Mouse (Mus musculus): Measurements from ENCODE around the gene Smarcd3.

The Smarcd3 gene

GRCm38 (mm10) chr5:24635093-24635492 lies 10.9 kb upstream of the Smarcd3 start:
- CTCF ChIA-PET = interaction anchor here in 1 of 4 experiments (0.5 to 0.7 kb wide), 3 partner anchors 38 to 577 kb away, joined by 3 to 5 read pairs (median 3); no protein-coding TSS in a partner anchor
- POLR2A ChIA-PET = interaction anchor here in 1 of 4 experiments (2.7 kb wide), 1 partner anchor 12 kb away, joined by 9 read pairs; no protein-coding TSS in a partner anchor

GRCm38 (mm10) chr5:24629712-24630111 lies 5.5 kb upstream of the Smarcd3 start:
- ChIA-PET POLR2A (interaction anchor here in 1 of 4 experiments (0.6 kb wide), 1 partner anchor 60 kb away, joined by 3 read pairs; no protein-coding TSS in a partner anchor), CTCF (no interaction called here)

- ChIA-PET CTCF (interaction anchor here (0.6 to 1.2 kb wide), 6 partner anchors 11 to 398 kb away, joined by 3 to 6 read pairs (median 4); no protein-coding TSS in a partner anchor), POLR2A (interaction anchor here (0.6 to 1.4 kb wide), 14 partner anchors 8 to 173 kb away, joined by 3 to 6 read pairs (median 3); partner anchors contain the start of gene Abcf2 (in 2 of the 4))
Measured at GRCm38 (mm10) chr5:24624822-24625120, 560 bp upstream of the Smarcd3 start.

DNA sequence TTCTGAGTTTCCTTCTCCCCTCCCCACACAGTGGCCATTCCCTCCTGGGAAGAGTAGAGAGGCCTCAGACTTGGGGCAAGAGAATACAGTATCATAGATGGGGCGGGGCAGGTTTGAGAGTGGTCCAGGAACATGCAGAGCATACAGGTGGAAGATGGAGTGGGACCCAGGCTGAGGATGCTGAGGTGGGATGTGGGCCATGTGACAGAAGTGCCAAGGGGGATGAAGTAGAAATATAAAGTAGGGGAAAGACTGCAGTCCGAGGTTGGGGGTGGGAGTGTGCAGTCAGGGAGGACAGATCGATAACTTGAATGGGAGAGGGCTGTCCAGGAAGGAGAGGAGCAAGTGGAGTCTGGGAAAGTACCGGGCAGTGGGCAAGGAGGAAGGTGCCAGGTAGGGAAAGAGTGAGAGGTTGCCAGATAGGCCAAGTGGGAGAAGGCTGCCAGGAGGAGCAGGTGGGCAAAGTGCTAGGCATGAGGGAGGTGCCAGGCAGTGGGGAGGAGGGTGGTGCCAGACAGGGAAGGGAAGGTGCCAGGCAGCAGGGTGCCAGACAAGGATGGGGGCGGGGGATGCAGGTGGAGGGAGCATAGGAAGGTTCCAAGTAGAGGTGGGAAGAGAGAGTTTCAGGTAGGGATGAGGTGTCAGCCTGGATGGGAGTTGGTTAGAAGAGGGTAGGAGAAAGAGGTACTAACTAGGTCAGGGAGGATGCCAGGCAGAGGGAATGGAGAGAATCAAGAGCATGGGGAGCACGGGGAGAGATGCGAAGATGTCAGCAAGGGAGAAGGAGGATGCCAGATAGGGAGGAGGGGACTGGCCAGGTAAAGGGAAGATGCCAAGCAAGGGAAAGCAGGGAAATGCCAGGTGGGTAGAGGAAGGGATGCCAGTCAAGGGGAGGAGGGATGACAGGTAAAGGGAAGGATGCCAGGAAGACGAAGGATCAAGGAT lies 898 bp downstream of the Smarcd3 start:
- ChIA-PET CTCF (interaction anchor here in 2 of 4 experiments (0.6 to 1.0 kb wide), 2 partner anchors 13 to 62 kb away, joined by 3 to 6 read pairs; partner anchors contain the start of gene Nub1 (in 1 of the 2)), POLR2A (interaction anchor here in 2 of 4 experiments (0.9 to 1.4 kb wide), 4 partner anchors 15 to 129 kb away, joined by 3 to 6 read pairs (median 4); partner anchors contain the start of gene Abcf2 (in 1 of the 2))

DNA sequence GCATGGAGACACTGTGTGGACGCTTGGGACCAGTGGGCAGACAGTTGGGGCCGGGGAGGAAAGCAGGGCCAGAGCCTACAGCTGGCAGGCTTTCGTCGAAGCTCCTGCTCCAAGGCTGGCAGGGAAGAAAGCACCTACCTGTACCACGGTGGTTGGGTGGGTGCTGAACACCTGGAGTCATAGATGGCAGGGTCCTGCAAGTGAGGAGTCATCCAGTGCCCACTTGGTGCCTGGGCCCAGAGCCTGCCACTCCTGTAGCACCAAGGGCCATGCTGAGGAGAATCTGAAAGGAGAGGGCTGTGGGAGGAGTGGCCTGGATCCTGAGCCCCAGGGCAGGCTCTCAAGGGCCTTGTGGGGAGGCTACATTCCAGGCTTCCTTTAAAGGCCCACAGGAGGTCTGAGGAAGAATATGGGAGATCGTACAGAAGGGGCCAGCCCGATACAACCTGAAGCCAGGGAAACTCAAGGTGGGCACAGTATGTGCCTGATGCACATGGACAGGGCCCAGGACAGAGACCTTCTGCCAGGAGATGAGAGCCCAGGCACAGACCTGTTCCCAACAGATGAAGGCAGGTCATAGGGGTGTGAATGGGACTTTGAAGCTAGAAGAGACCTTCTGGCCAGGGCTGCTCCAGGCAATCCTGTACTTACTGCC lies 1.7 kb downstream of the Smarcd3 start:
- CTCF ChIA-PET = no interaction called here
- POLR2A ChIA-PET = no interaction called here

GRCm38 (mm10) chr5:24620626-24621025 lies 3.6 kb downstream of the Smarcd3 start:
- ChIA-PET CTCF (no interaction called here), POLR2A (interaction anchor here in 1 of 4 experiments (0.6 kb wide), 1 partner anchor 223 kb away, joined by 5 read pairs; no protein-coding TSS in a partner anchor)

DNA sequence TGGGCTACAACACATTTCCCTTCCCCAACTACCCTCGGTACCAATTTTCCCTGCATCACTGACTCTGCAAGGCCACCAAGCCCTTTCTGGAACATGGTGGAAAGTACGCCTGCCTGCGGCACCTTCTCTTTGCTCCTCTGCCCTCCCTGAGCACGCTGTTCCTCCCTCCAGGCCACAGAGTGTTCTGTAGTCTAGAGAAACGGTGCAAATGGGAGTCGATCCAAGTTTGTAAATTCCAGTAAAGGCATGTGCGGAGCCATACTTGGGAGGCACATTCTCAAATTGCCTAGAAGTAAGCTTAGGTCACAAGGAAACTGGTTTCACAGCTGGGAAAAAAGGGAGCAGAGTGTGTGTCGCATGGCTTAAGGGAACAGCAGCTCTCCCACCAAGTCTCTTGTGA lies 4.1 kb downstream of the Smarcd3 start:
- ChIA-PET CTCF (no interaction called here), POLR2A (interaction anchor here in 1 of 4 experiments (0.6 to 1.5 kb wide), 2 partner anchors 17 to 223 kb away, joined by 4 to 5 read pairs; no protein-coding TSS in a partner anchor)

DNA sequence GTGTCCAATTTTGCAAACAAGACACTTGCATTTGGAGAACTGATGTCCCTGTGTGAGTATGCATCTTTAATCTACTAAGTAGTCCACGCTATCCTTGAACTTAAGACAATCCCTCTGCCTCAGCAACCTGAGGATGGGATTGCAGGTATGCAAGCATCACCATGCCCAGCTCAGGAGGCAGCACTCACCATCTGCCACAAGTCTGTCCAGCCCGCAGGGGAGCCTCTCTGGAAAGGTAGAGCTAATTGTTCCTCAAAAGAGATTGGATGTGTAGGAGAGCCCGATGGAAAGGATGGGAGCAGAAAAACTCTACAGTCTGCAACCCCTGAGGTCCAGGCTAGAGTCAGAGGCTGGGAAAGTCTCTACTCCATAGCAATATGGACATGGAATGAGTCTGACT lies 5.3 kb downstream of the Smarcd3 start:
- POLR2A ChIA-PET = interaction anchor here in 1 of 4 experiments (1.0 to 1.5 kb wide), 2 partner anchors 16 to 19 kb away, joined by 4 to 5 read pairs; no protein-coding TSS in a partner anchor
- CTCF ChIA-PET = no interaction called here

- ChIA-PET POLR2A (interaction anchor here in 2 of 4 experiments (0.7 to 1.1 kb wide), 2 partner anchors 15 to 38 kb away, joined by 3 read pairs; partner anchors contain the start of gene Abcf2 (in 1 of the 2)), CTCF (interaction anchor here in 1 of 4 experiments (1.0 kb wide), 1 partner anchor 21 kb away, joined by 3 read pairs; no protein-coding TSS in a partner anchor)
Measured at GRCm38 (mm10) chr5:24615097-24615496, 9.1 kb downstream of the Smarcd3 start.

- POLR2A ChIA-PET = interaction anchor here in 2 of 4 experiments (0.5 to 0.6 kb wide), 3 partner anchors 100 to 237 kb away, joined by 4 to 5 read pairs (median 4); no protein-coding TSS in a partner anchor
Measured at GRCm38 (mm10) chr5:24612302-24612649, 11.9 kb downstream of the Smarcd3 start.

DNA sequence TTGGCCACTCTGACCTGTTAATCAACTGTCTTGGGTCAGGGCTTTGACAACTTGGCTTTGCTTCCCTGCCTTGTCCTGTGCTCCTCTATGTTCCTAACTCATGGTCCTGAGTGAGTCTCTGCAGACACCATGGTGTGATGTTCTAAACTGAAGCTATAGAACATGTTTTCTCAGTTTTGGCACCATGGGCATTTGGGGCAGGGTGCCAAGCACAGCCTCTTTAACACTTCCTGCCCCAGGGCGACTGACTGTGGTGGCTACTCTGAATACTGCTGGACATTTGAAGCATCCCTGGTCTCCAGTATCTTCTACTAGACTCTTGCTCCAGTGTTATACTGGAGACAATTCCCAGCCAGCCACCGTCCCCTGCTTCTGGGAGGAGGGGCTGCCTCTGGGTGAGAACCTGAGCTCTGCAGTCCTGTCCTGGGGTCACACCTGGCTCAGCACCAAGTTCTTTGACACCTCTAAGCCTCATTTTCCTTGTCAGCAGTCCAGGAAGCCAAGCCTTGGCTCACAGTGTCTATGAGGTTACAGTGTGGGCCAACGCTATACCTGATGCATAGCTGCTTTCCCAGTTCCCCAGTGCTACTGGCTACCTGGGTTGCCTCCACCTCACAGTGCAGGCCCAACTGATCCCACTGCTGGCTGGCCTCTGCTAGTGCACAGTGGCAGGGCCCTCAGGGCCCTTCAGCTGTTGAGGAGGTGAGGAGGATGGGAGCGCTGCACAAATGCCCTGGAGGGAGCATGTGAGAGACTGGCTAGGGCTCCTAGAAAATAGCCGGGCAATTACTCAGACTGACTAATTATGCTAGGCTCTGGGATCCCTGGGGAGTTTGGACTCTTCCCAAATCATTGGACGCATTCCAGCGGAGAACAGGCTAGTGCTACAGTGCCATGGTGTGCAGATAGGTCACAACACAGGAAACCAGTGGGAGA lies 12.6 kb downstream of the Smarcd3 start:
- ChIA-PET CTCF (interaction anchor here in 3 of 4 experiments (0.5 to 1.7 kb wide), 4 partner anchors 13 to 81 kb away, joined by 3 to 6 read pairs (median 4); partner anchors contain the start of gene Smarcd3 (in 1 of the 3)), POLR2A (interaction anchor here in 3 of 4 experiments (0.5 to 0.6 kb wide), 4 partner anchors 87 to 236 kb away, joined by 3 to 5 read pairs (median 4); no protein-coding TSS in a partner anchor)

More at GRCm38 (mm10) chr5:24612302-24612649, 11.9 kb downstream of the Smarcd3 start:
- CTCF ChIA-PET = interaction anchor here in 3 of 4 experiments (0.5 to 1.0 kb wide), 4 partner anchors 12 to 480 kb away, joined by 3 to 6 read pairs (median 4); partner anchors contain the start of gene Smarcd3 (in 1 of the 3)

DNA sequence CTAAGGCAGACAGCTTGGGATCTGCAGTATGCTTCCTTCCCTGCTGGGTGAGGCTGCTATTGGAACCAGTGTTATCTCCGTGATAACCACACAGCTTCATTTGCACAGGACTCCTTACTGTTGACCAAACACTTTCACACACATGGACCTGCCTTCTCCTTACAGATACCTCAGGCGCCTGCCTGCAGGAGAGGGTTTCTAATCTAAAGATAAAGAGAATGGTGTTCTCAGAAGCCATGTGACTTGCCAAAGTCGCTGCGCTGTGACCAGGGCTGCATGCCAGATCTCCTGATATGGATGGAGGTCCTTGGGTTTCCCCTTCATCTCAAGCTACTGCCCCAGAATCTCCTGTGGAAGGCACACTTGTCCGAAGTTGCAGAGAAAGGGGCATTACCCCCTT lies 14.8 kb downstream of the Smarcd3 start:
- ChIA-PET CTCF (no interaction called here), POLR2A (no interaction called here)

- POLR2A ChIA-PET = interaction anchor here (0.6 to 1.7 kb wide), 11 partner anchors 8 to 279 kb away, joined by 3 to 7 read pairs (median 3); partner anchors contain the start of genes Abcf2 (in 1 of the 4), Chpf2 (in 1 of the 4), Nub1 (in 1 of the 4) and Rheb (in 1 of the 4)
- CTCF ChIA-PET = interaction anchor here in 1 of 4 experiments (1.2 kb wide), 1 partner anchor 120 kb away, joined by 3 read pairs; no protein-coding TSS in a partner anchor
Measured at GRCm38 (mm10) chr5:24605980-24606665, 18.1 kb downstream of the Smarcd3 start.

DNA sequence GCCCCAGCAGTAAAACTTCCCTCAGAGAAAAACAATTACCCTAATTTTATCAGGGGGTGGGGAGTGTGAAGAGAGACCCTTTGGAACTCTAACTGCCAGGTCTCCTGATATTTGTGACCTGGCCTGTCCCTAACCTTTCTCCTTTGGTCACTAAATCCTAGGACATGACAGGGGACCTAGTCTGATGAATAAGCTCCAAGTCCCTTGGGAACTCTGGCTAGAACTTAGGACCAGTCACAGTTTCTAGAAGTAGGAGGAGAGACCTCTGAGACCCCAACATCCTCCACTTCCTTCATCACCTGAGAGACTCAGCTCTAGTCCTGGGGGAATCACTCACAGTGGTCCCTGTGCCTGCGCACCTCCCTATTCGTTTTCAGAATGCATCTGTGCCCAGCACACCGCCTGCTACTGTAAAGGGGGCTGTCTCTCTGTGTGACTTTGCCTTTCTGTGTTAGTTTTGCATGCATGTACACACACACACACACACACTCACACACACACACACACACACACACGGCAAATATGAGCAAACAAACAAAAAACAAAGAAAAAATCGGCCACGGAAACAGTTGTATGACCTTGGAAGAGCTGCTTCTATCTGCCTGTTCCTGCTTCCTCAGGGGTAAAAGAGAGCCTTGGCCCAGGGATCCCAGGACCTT lies 18.8 kb downstream of the Smarcd3 start:
- ChIA-PET POLR2A (interaction anchor here (0.7 to 1.7 kb wide), 8 partner anchors 12 to 278 kb away, joined by 3 to 7 read pairs (median 3); partner anchors contain the start of genes Abcf2 (in 1 of the 4), Nub1 (in 1 of the 4) and Smarcd3 (in 1 of the 4)), CTCF (interaction anchor here in 2 of 4 experiments (0.7 to 1.9 kb wide), 2 partner anchors 10 to 19 kb away, joined by 3 to 4 read pairs; partner anchors contain the start of gene Chpf2 (in 1 of the 2))

DNA sequence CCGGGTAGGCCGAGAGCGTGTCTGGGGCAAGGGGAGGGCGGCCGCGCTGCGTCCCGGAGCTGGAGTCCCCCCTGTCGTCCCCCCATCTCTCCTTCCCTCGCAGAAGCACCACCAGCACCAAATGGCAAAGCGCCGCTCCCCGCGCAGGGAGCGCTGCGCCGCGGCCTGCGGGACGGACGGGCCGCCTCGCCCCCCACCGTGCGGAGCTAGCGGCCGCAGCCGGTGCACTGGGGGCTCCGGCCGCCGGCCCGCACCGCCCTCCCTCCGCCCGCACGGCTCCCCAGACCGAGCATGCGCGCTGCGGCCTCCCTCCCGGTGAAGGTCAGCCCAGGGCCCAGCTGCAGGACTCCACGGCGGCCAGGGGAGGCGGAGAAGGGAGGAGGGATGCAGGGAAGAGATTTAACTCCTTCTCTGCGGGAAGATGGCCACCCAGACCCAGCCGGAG lies 19.5 kb downstream of the Smarcd3 start:
- ChIA-PET POLR2A (interaction anchor here in 3 of 4 experiments (0.6 to 1.2 kb wide), 8 partner anchors 11 to 205 kb away, joined by 3 to 5 read pairs (median 3); partner anchors contain the start of genes Abcf2 (in 1 of the 3) and Smarcd3 (in 1 of the 3)), CTCF (interaction anchor here in 1 of 4 experiments (1.9 kb wide), 1 partner anchor 18 kb away, joined by 4 read pairs; the partner anchor contains the start of gene Chpf2)
